Mouse (Mus musculus) E14TG2a.4 (cell line): ENCODE measurements around the gene Amdhd2.

ENCODE experiments used
- H3K27me3 ChIP-seq: 2 replicates; pipeline ENCODE4 v1.6.1; 2014; ENCODE audit warnings: low read length, control low read depth; ENCODE audit not compliant: insufficient read depth
- H3K36me3 ChIP-seq: 2 replicates; pipeline ENCODE4 v1.6.1; 2014; ENCODE audit warnings: low read length, control low read depth; ENCODE audit not compliant: insufficient read depth
- H3K4me1 ChIP-seq: replicated peaks from 2 replicates; pipeline ENCODE4 v1.6.1; 2014; ENCODE audit warnings: low read depth, low read length, control low read depth
- H3K4me3 ChIP-seq: replicated peaks from 2 replicates; pipeline ENCODE4 v1.5.1; 2014; ENCODE audit warnings: mild to moderate bottlenecking, low read length
- H3K9me3 ChIP-seq: 2 replicates; pipeline ENCODE4 v1.6.1; 2014; ENCODE audit warnings: low read length, control low read depth
- CTCF ChIP-seq: conservative IDR thresholded peaks from 2 replicates; pipeline ENCODE4 v1.5.1; 2014; ENCODE audit warnings: low read length
- NANOG ChIP-seq: IDR thresholded peaks from 2 replicates; pipeline ENCODE4 v1.6.1; 2014; ENCODE audit warnings: borderline replicate concordance, low read length, mixed read lengths
- POU5F1 ChIP-seq: IDR thresholded peaks from 2 replicates; pipeline ENCODE4 v1.6.1; 2014; ENCODE audit warnings: low read length, borderline replicate concordance

Amdhd2 gene

DNA sequence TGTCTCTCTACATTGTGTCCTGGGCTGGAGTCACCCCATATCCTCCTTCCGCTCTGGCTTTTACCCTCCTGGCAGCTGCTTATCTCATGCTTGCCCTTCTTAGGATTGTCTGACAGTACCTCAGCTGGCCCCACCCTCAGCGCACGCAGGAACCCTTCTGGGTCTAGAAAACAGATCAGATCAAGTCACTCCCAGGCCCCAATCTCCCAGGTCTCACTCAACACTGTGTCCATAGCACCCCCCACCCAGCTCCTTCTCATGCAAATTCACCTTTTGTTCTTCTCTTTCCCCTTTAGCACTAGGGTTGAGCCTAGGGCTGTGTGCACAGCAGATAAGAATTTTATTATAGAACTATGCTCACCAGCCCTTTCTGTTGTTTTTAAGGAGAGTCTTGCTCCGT, 39.5 kb upstream of the Amdhd2 start:
- H3K9me3 ChIP-seq = no peaks in the 10 kb centered on the region
- peaks cover 93% of the 10 kb centered on the region for H3K4me1 ChIP-seq
- TF ChIP-seq CTCF = no peak
- TF ChIP-seq NANOG = no peak
- no peak for TF ChIP-seq POU5F1
- peaks cover 22% of the 10 kb centered on the region for H3K36me3 ChIP-seq
- H3K4me3 ChIP-seq = peak overlapping the region; percentile 87
- H3K27me3 ChIP-seq = peaks cover 25% of the 10 kb centered on the region

- no peak overlapping the region for H3K4me3 ChIP-seq
- H3K9me3 ChIP-seq = no peaks in the 10 kb centered on the region
- peaks cover 96% of the 10 kb centered on the region for H3K4me1 ChIP-seq
- no peak for TF ChIP-seq CTCF
- TF ChIP-seq POU5F1 = no peak
- H3K27me3 ChIP-seq = peaks cover 5% of the 10 kb centered on the region
- peaks cover 30% of the 10 kb centered on the region for H3K36me3 ChIP-seq
Observed at GRCm38 (mm10) chr17:24201092-24201491, 37.5 kb upstream of the Amdhd2 start.

GRCm38 (mm10) chr17:24199741-24200140, 36.2 kb upstream of the Amdhd2 start:
- TF ChIP-seq CTCF (no peak), POU5F1 (no peak), NANOG (no peak)
- H3K9me3 ChIP-seq = no peaks in the 10 kb centered on the region
- H3K27me3 ChIP-seq = no peaks in the 10 kb centered on the region
- peak overlapping the region; percentile 35 for H3K4me3 ChIP-seq
- H3K36me3 ChIP-seq = peaks cover 39% of the 10 kb centered on the region
- peaks cover 97% of the 10 kb centered on the region for H3K4me1 ChIP-seq

GRCm38 (mm10) chr17:24199252-24199651, 35.7 kb upstream of the Amdhd2 start:
- Histone ChIP-seq H3K27me3 (no peaks in the 10 kb centered on the region), H3K4me1 (peaks cover 97% of the 10 kb centered on the region)
- TF ChIP-seq CTCF = no peak
- no peak for TF ChIP-seq POU5F1
- no peak for TF ChIP-seq NANOG

GRCm38 (mm10) chr17:24197032-24197824, 33.7 kb upstream of the Amdhd2 start:
- H3K27me3 ChIP-seq = no peaks in the 10 kb centered on the region
- H3K4me3 ChIP-seq = peak overlapping the region; percentile 29; the same call in 1 of the 2 replicates
- peaks cover 97% of the 10 kb centered on the region for H3K4me1 ChIP-seq
- H3K36me3 ChIP-seq = peaks cover 45% of the 10 kb centered on the region
- TF ChIP-seq POU5F1 (no peak), NANOG (no peak), CTCF (no peak)
- no peaks in the 10 kb centered on the region for H3K9me3 ChIP-seq

More at GRCm38 (mm10) chr17:24199252-24199651, 35.7 kb upstream of the Amdhd2 start:
- Histone ChIP-seq H3K36me3 (peaks cover 41% of the 10 kb centered on the region), H3K9me3 (no peaks in the 10 kb centered on the region), H3K4me3 (no peak overlapping the region; the same call in 1 of the 2 replicates)

GRCm38 (mm10) chr17:24195349-24195748, 31.8 kb upstream of the Amdhd2 start:
- no peaks in the 10 kb centered on the region for H3K9me3 ChIP-seq
- no peak overlapping the region for H3K4me3 ChIP-seq
- H3K4me1 ChIP-seq = peaks cover 94% of the 10 kb centered on the region
- H3K27me3 ChIP-seq = no peaks in the 10 kb centered on the region
- TF ChIP-seq POU5F1 (no peak), CTCF (no peak), NANOG (no peak)
- H3K36me3 ChIP-seq = peaks cover 26% of the 10 kb centered on the region

- Histone ChIP-seq H3K36me3 (peaks cover 30% of the 10 kb centered on the region), H3K4me1 (peaks cover 86% of the 10 kb centered on the region), H3K27me3 (no peaks in the 10 kb centered on the region), H3K4me3 (0 out of 2 replicates have a peak overlapping the region, but pooled peaks have one; percentile 5), H3K9me3 (no peaks in the 10 kb centered on the region)
- TF ChIP-seq CTCF (no peak), NANOG (no peak)
Observed at GRCm38 (mm10) chr17:24193769-24194168, 30.2 kb upstream of the Amdhd2 start.

DNA sequence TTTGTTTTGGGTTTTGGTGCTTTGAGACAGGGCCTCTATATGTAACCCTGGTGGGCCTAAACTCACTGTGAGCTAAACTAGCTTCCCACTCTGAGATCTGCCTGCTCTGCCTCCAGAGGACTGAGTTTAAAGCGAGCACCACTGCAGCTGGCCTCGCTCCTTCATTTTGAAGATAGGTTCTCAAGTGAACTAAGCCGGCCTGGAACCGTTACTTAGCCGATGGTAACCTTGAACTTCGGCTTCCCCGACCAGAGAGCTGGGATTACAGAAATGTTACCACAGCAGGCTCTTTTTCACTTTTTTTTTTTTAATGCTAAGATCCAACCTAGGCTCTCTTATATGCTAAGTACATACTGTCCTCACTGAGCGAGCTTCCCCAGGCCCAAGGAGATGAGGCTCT, 29.7 kb upstream of the Amdhd2 start:
- Histone ChIP-seq H3K4me1 (peaks cover 81% of the 10 kb centered on the region), H3K36me3 (peaks cover 30% of the 10 kb centered on the region), H3K27me3 (no peaks in the 10 kb centered on the region), H3K4me3 (no peak overlapping the region), H3K9me3 (no peaks in the 10 kb centered on the region)
- no peak for TF ChIP-seq CTCF
- TF ChIP-seq POU5F1 = no peak
- TF ChIP-seq NANOG = no peak

DNA sequence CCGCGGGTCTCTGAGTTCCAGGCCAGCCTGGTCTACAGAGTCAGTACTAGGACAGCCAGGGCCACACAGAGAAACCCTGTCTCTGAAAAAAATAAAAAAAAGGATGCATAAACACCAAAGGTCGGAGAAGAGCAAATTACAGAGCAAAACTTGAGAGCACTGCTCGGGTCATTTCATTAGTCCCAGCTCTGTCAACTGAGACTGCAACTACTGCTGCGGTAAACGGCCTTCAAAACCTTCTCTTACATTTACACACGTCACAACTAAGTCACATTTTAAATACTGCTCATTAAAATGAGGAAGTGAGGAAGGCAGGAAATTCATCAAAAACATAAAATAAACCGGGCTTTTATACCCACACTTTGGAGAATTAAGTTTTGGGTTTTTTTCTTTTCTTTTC, 29.3 kb upstream of the Amdhd2 start:
- H3K4me1 ChIP-seq = peaks cover 80% of the 10 kb centered on the region
- peaks cover 33% of the 10 kb centered on the region for H3K36me3 ChIP-seq
- H3K4me3 ChIP-seq = no peak overlapping the region

More for the DNA sequence above, 29.3 kb upstream of the Amdhd2 start:
- TF ChIP-seq CTCF = no peak
- no peak for TF ChIP-seq NANOG
- no peak for TF ChIP-seq POU5F1
- Histone ChIP-seq H3K27me3 (no peaks in the 10 kb centered on the region), H3K9me3 (no peaks in the 10 kb centered on the region)
